Mouse (Mus musculus) frontal cortex, adult (tissue): Measurements from ENCODE around the gene Ubxn7.
"Not testable (repeated sequence)": the region's sequence is repeated elsewhere in the genome, so short reads cannot be mapped to it uniquely, and the experiment has no call there.

ENCODE experiments used
- ATAC-seq: cut with Nextera tagmentation; 2 replicates; pipeline ENCODE4 v1.9.2; 2017; ENCODE audit warnings: mild to moderate bottlenecking, moderate library complexity, mixed read lengths; ENCODE audit not compliant: low TSS enrichment

Gene Ubxn7

DNA sequence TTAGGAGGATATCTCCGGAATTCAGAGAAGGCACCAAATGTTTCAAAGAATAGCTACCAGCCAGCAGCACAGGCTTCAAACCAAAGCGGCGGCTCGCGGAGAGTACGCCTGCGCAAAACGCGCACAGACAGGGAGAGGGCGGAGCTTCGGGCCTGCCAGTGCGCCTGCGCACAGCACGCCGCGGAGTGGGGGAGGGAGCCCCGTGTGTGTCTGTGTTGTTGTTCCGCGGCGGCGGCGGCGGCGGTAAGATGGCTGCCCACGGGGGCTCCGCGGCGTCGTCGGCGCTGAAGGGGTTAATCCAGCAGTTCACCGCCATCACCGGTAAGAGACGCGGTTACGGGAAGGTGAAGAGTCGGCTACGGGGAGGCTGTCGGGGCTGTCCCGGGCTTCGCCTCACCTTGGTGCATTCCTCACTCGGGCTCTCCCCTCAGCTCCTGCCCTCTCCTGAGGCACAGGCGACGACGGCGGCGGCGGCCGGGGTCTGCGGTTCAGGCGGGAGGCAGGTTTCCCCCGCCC is at the start of gene Ubxn7:
TSS of gene Ubxn7 (plus strand) at position 218 of the 516 bp plus-strand sequence.
- ATAC-seq, result peak; percentile 99

DNA sequence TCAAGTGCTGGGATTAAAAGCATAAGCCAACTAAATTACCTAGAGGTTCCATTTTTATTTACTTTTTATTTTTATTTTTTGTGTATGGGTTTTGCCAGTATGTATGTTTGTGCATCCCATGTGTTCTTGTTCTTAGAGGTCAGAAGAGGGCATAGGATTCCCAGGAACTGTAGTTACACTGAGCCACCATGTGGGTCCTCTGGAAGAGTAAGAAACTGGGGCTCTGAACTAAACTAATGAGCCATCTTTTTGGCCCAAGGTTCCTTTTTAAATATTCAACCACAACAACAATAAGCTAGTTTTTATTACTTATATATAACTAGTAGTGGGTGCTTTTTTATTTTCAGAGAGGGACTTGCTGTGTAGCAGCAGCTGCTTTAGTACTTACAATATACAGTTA is 49.4 kb upstream of the Ubxn7 start:
- ATAC-seq, result no peak

DNA sequence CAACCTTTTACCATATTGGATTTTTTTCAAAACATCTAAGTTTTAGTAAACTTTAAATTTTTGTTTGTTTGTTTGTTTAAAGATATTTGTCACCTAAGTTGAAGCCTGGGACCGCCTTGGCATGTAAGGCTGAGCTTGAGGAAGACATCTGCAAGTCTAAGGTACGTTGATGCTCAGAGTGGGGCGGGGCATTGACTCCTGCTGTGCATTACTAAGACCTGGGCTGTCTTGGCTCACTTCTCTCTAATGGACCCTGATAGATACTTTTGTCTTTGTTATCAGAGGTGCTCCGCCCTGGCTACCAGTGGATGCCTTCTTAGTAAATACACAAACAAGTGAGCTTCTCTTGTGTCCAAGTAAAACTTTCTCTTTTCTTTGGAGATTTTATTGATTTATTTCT is 40.2 kb upstream of the Ubxn7 start:
- ATAC-seq, result no peak

DNA sequence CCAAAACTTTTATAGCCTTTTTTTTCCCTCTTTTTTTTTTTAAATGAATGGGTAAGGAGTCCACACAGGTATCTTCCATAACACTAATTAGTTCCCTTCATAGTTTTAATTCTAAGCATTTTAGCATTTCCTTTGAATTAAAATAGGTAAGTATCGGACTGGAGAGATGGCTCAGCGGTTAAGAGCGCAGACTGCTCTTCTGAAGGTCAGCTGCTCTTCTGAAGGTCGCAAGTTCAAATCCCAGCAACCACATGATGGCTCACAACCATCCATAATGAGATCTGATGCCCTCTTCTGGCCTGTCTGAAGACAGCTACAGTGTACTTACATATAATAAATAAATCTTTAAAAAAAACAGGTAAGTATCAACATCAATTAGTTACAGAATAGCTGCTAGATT is 32.4 kb upstream of the Ubxn7 start:
- ATAC-seq, result not testable (repeated sequence)

DNA sequence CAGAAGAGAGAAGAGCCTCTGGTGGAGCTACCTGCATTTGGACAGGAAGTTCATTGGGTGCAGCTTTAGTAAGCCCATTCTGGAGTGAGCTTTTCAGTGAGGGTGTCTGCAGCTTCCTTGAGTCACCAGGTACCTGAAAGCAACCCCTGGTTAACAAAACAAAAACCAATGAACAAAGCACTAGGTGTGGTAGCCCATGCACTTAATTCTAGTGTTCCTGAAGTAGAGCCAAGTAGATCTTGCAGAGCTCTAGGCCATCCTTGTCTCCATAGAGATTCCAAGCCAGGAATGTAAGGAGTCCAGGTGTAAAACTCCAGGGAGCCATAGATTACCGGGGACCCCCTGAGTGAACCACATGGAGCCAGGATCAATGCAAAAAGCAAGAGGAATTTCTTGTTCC is 29.0 kb upstream of the Ubxn7 start:
- no peak for ATAC-seq

DNA sequence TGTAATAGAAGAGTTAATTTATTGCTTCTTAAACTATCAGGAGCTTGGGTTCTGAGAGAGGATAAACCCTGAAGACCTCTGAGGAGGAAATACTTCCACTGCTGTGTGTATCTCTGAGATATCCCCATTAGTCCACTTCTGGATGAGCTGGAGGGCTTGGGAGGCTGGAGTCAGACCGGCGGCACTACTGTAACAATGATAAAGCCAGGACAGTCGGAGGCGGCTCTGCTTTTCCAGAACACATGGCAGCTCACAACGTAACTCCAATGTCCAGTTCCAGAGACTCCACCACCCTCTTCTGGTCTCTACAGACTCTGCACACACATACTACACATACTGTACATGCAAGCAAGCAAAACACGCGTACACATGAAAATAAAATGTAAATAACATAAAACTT is 28.2 kb upstream of the Ubxn7 start:
- ATAC-seq, result no peak

DNA sequence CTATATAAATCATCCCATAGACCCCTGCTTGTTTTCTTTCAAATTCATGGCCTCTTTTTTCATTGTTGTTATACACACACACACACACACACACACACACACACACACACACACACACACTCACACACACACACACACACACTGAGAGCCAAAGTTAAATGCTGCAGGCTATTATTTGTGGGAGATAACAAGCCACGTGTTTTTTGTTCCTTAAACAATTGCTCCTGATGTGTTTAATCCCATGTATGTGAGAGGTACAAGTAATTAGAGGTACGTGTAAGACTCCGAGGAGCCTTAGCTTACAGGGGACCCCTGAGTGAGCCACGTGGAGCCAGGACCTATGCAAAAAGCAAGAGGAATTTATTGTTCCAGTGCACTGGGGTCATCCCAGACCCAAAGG is 20.1 kb upstream of the Ubxn7 start:
- ATAC-seq, result no peak

DNA sequence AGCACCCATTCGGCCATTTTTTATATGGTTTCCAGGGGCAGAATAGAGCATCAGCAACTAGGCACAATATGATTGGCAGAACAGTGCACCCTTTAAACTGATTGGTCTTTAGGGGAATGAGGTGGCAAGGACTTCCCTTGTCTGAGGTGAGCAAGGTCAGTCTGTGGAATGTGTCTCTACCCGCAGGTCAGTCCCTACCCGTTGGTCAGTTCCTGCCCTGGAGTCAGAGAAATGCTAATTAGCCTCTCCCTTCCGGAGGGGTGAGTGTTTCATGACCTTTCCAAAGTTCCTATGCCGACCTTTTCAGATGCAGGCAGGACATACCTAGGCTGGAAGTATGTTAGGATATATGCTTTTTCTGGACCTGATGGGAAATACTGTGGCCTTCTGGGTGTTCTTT is 19.7 kb upstream of the Ubxn7 start:
- no peak for ATAC-seq

DNA sequence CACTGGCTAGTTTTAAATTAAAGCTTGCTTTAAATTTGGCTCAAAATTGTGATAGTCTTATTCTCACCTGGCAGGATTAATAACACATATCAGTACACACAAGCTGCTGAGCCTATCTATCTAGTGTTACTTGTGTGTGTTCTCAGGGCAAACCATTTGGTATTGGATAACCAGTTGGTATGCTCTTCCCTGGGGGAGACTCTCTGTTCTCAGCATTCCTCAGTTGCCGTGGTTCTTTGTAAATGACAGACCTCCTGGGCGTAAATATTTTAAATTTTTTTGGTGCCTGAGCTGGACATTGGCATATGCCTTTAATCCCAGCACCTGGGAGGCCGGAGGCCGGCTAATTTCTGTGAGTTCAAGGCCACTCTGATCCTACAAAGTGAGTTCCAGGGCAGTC is 19.2 kb upstream of the Ubxn7 start:
- no peak for ATAC-seq

DNA sequence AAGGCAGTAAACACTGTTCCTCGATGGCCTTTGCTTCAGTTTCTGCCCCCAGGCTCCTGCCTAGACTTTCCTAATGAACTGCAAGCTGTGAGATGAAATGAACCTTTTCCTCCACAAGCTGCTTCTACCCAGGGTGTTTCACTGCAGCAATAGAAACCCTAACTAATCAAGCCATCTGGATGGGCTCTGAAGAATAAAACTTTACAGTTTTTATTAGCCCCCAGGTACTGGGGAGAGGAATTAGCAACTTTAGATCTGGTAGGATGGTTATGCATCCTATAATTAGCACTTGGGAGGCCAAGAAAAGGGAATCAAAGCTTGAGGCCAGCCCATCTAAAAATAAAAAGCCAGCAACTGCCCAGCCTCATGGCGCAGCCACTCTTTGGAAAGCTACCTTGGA is 15.5 kb upstream of the Ubxn7 start:
- ATAC-seq, result no peak

DNA sequence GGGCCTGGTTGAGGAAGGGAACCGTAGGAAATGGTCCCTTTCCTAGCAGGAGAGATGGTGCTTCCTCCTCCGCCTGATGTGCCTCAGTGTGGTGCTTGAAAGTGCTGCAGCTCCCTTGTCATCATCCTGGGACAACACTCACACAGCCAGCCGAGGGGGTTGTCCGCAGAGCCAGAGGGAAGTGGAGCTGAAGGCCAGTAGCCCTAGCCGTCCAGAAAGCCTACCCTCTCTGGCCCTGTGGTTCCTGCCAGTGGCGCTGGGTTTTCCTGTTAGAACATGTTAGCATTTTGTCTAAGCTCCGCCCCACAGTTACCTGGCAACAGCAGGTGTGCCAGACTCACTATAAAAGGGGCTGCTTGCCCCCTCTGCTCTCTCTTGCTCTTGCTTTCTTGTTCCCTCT is 8.1 kb upstream of the Ubxn7 start:
- no peak for ATAC-seq

DNA sequence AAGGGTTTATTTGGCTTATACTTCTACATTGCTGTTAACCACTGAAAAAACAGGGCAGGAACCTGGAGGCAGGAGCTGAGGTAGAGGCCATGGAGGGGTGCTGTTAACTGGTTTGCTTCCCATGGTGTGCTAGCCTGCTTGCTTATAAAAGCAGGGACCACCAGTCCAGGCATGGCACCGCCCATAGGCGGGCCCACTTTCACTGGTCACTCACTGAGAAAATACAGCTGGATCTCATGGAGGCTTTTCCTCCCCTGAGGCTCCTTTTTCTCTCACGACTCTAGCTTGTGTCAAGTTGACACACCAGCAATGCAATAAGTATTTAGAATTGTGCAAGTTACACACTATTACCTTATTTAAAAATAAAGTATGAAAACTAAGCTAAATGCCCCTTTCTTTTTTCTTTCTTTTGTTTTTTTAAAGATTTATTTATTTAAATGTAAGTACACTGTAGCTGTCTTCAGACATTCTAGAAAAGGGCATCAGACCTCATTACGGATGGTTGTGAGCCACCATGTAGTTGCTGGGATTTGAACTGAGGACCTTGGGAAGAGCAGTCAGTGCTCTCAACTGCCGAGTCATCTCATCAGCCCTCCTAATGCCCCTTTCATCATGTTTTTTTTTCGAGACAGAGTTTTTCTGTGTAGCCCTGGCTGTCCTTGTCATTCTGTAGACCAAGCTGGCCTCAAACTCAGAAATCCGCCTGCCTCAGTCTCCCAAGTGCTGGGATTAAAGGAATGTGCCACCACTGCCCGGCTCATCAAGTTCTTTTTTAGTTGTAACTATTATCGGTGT is 984 bp upstream of the Ubxn7 start:
- no peak for ATAC-seq

DNA sequence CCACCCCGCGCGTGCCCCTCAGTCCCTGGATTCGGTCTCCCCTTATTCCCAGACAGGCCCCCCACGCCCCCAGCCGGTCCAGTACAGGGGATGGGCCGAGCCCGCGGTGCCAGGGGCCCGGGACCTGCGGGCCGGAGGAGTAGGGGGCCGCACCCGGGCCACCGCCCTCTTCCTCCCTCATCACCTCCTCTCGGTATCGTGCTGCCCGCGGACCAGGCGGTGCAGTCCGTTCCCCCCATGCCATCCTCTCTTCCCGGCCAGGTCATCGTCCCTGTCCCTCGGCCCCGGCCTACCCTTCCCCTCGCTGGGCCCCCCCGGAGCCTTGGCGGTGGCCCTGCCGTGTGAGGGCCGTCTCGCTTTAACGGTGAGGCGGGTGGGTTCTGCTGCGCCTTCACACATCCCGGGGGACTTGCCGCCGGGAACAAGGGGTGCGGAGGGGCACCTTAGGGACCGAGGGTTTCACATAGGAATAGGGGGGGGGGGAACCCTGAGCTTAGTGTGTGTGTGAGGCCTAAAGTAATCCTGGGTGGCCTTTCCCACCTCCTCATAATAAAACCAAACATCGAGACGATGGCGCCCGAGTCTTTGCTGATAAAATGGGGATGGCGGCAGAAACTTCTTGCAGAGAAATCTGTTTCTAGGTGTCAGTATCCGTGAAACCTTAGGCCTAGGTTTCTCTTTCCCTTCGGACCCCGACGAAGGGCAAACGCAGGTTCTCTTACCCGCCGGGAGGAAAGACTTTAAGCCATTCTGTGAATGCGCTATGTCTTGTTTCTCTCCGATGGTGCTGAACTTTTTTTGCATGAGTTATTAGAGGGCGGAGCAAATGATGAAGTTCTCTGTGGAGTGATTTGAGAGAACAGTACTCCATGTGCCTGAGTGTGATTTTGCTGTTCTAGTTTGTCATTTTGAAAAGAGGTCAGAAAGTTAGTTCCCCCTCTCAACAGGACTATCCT is 777 bp downstream of the Ubxn7 start:
- ATAC-seq, result peak; percentile 42; the same call in 1 of the 2 replicates

DNA sequence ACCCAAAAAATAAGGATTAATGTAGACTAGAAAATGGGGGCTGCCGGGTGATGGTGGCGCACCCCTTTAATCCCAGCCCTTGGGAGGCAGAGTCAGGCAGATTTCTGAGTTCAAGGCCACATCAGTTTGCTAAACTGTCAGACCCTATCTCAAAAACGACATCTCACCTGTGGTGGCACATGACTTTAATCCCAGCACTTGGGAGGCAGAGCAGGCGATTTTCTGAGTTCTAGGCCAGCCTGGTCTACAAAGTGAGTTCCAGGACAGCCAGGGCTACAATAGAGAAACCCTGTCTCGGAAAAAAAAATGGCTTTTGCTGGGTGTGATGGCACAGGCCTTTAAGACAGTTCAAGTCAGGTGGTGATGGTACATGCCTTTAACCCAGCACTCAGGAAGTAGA is 3.1 kb downstream of the Ubxn7 start:
- ATAC-seq, result no peak

DNA sequence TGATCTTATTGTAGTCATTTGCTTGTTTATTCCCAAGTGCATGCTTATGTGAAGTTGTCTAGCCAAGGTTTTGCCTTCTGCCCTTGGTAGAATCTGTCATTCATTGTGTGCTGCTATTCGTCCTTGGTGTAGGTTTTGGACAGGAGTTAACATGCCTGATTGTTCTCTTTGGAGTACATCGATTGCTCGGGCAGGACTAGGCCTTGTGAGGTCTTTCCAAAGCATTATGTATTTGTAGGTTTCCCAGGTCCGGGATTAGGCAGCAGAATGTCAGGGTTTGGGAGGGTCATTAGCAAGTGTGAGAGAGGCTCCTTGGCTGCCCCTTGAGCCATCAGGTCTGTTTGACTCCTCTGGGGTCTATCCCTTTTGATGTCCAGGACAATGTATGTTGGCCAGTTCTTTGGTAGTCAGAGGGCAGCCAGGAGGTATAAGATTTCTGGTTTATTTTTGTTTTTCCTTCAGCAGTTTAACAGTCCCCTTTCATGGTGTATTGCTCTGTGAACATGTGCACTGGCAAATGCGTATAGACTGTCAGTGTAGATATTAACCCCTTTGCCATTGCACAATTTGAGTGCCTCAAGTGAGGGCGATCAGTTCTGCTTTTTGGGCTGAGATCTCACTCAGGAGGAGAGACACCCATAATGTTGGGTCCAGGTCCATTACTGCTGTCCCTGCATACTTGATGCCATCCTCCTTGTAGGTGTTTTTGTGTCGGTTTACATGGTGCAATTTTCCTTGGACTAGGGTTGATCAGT is 4.1 kb downstream of the Ubxn7 start:
- ATAC-seq, result no peak

DNA sequence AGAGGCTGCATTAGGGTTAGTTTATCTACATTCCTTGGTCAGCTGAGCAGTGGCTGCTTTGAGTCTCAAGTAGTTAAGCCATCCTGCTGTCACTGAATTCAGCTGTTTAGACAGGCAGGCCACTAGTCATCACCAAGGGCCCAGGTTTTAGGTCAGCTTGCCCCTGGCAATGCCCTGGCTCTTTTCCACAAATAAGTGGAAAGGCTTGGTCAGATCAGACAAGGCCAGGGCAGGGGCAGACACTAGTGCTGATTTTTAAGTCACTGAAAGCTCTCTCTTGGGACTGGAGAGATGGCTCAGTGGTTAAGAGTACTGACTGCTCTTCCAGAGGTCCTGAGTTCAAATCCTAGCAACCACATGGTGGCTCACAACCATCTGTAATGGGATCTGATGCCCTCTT is 4.9 kb downstream of the Ubxn7 start:
- ATAC-seq, result no peak

DNA sequence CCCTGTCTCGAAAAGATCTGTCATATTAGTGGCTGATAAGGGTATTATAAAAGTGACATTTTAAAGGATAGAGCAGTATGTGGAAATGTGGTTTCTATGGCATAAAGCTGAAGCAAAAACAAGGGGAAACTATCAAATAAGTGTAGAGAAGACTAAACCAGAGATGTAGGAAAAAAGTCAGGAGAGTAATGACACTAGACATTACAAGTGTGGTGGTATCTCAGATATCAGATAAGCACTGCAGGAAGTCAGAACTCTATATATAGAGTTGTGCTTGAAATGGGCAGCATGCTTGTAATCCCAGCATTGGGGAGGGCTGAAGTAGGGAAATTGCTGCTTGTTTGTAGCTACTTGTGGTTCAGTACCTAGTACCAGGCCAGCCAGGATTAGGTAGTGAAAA is 8.4 kb downstream of the Ubxn7 start:
- ATAC-seq, result no peak

DNA sequence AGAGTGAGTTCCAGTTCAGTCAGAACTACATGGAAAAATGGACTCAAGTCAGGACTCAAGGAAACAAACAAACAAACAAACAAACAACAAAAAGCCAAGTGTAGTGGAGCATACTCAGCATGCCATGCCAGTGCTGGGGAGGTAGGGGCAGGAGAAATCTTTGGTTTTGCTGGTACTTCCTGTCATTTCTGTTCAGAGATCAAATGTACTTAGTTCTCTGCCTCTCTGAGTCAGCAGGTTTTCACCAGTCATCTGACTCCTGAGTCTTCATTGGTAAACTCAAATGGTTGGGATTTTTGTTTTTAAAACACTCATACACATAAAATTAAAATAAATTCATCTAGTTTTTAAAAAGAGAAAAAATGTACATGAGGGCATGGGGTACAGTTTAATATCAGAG is 13.5 kb downstream of the Ubxn7 start:
- ATAC-seq, result no peak

DNA sequence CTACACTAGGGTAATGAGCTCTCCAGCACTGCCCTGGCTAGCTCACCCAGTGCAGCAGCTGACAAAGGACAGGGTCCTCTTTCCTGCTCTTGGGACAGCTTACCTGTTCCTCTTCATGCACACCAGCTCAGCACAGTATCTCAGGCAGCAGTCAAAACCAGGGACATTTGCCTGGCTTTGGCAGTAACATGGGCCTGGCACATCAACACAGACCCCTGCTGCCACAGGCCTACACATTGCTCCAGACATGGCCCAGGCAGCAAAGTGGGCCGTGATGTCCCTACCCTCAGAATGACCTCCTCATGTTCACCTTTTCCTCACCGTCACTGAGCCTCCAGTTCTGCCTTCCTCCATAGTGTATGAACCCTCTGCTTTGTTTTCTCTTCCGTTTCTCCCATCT is 18.7 kb downstream of the Ubxn7 start:
- no peak for ATAC-seq

DNA sequence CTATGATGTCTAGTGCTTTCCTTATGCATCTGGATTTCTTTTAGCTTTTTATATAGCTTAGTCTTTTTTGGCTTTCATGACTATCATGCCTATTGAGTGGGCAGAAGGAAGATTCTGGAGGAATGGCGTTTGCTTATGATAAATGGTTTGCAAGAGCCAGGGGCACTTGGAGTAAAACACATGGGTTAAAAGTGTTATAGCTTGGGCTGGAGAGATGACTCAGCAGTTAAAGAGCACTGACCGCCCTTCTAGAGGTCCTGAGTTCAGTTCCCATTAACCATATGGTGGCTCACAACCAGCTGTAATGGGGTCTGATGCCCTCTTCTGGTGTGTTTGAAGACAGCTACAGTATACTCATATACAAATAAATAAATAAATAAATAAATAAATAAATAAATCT is 31.5 kb downstream of the Ubxn7 start:
- ATAC-seq, result no peak

DNA sequence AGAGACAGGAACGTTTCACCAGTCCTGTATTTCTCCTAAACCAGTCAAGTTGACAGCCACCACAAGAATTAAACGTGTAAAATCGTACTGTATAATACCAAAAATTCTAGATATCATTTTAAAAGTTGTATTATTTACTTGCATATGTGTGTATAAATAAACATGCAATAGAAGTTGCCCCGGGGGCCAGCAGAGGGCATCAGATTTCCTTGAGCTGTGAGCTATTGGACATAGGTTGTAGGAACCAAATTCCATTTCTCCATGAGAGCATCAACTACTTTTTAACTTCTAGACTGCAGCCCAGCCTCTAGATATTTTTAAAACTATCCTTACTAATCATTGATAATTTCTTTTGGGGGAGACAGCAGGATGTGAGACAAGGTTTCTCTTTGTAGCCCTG is 39.3 kb downstream of the Ubxn7 start:
- ATAC-seq, result no peak

DNA sequence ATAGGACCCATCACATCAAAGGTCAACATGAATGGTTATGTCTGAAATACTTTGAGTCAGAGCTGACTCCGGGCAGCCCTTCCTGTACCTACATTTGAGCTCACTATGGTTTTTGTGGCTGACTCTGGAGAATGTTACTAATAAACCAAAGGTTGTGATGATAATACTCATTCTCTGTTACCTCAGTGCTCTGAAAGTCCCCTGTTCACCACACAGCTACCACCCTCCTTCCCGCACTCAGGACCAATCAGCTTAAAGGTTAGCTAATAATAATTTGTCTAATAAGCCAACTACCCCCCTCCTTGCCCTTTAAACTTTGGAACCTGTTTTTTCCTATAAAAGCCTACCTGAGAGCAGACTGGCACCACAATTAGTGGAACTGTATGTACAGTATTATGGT is 47.5 kb downstream of the Ubxn7 start:
- no peak for ATAC-seq
